Mouse (Mus musculus): ENCODE results near the gene Klf6. TPM values are rescaled to one million over a fixed set of nuclear protein-coding genes. Genes with fewer than 3 reads are reported as not detected.
A peak's percentile ranks its signal among the peaks of the same experiment; 100 is the strongest.

Klf6 gene
- polyA plus RNA-seq, 1 experiment: 32.9 TPM

DNA sequence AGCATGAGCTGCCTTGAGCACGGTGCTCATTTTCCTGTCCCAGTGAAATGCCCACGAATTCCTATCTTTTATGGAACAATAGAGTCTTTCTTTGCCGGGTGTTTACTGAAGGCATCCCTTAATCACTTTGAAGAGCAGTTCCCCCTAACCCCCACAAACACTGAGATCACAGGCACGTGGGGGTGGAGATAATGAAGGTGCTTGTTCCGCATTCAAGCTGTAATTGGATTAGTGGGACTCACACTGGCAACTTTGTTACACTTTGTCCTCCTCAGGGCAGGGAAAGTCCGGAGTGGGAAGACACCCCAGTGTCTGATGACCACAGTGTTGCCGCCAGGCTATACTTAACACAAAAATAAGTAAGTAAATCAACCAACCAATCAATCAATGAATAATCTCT, 29.3 kb upstream of the Klf6 start:
- Histone ChIP-seq H3K27ac (ENCODE audit: control insufficient read depth, insufficient read depth, low read depth, low read length, poor library complexity) (no peak overlapping the region), H3K4me3 (replicated peaks; ENCODE audit: control insufficient read depth, low read depth, low read length) (no peak overlapping the region), H3K4me1 (ENCODE audit: control insufficient read depth, insufficient read depth, low read length) (no peaks in the 10 kb centered on the region)
- 70% methylated on average over 7 of the region's 7 CpGs for WGBS
- no peak for TF ChIP-seq CTCF (IDR thresholded peaks at IDR 0.05; ENCODE audit: control insufficient read depth, insufficient read depth, low read length)
- TF ChIP-seq POLR2A (IDR thresholded peaks at IDR 0.05; ENCODE audit: borderline replicate concordance, control insufficient read depth, low read depth, low read length): no peak

DNA sequence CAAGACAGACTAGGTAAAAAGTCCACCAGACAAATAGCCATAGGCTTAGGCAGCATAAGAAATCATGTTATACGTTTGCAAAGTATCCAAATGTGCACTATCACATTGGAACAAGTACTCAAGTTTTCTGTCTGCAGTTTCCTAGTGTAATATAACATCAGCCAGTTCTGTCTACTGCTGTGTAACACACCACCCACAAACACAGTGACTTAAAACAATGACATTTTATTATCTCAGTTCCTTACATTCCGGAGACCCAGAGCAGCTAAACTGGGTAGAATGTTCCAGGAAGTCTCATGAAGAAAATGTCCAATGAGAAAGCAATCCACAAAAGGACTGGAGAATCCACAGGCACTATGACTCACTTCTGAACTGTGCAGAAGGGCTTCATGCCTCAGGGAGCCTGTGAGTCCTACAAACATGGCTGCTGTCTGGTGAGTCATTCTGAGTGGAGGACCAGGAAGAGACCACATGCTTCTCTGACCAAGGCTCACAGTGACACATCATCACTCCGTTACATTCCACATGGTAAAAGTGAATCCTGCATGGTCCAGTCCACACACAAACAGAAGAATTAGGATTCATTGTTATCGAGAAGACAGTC, 24.0 kb upstream of the Klf6 start:
- TF ChIP-seq POLR2A (IDR thresholded peaks at IDR 0.05; ENCODE audit: borderline replicate concordance, control insufficient read depth, low read depth, low read length): no peak
- TF ChIP-seq CTCF (IDR thresholded peaks at IDR 0.05; ENCODE audit: control insufficient read depth, insufficient read depth, low read length): no peak
- H3K27ac ChIP-seq (ENCODE audit: control insufficient read depth, insufficient read depth, low read depth, low read length, poor library complexity): no peak overlapping the region
- whole genome bisulfite sequencing: 79% methylated on average over 4 of the region's 4 CpGs
- H3K4me1 ChIP-seq (ENCODE audit: control insufficient read depth, insufficient read depth, low read length): no peaks in the 10 kb centered on the region
- H3K4me3 ChIP-seq (replicated peaks; ENCODE audit: control insufficient read depth, low read depth, low read length): no peak overlapping the region

DNA sequence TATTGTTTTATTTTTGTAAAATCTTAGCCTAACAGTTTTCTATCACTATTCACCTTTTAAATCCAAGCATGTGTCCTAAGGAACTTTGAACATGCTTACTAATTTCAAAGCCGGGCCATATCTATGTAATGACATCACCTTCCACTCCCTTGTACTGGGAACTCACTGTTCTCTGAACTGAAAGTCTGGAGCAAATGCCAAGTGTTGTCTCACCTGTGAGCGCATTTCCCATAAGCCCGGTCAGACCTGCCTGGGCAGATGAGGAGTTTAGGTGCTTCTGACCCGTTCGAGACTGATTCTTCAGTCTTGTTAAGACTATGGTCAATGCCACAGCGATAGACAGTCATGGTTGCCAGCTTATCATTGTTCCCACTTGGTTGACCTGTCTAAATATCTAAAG, 19.9 kb upstream of the Klf6 start:
- TF ChIP-seq CTCF (IDR thresholded peaks at IDR 0.05; ENCODE audit: control insufficient read depth, insufficient read depth, low read length) (no peak), POLR2A (IDR thresholded peaks at IDR 0.05; ENCODE audit: borderline replicate concordance, control insufficient read depth, low read depth, low read length) (no peak)
- WGBS: 78% methylated on average over 6 of the region's 6 CpGs
- Histone ChIP-seq H3K4me1 (ENCODE audit: control insufficient read depth, insufficient read depth, low read length) (no peaks in the 10 kb centered on the region; the same call in 1 of the 2 replicates), H3K4me3 (replicated peaks; ENCODE audit: control insufficient read depth, low read depth, low read length) (no peak overlapping the region), H3K27ac (ENCODE audit: control insufficient read depth, insufficient read depth, low read depth, low read length, poor library complexity) (no peak overlapping the region)

DNA sequence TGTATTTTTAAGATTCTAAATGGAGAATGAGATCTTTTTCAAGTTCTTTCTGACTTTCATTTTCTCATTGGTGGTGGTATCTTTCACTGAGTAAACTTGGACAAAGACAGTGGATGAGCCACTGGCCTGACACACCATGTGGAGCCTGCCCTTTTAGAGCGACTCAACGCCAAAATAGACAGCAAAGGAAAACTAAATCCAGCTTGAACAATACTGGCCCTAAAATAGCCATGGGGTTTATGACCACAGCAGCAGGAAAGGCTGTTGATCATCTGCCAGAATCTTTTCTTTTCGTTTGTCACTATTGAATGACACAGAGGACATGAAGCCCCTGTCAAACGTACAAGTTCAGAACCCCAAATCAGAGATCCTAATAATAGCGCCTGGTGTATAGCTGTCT, 18.4 kb upstream of the Klf6 start:
- 34% methylated on average over 5 of the region's 5 CpGs for WGBS
- no peak overlapping the region for H3K27ac ChIP-seq (ENCODE audit: control insufficient read depth, insufficient read depth, low read depth, low read length, poor library complexity)
- no peak for TF ChIP-seq POLR2A (IDR thresholded peaks at IDR 0.05; ENCODE audit: borderline replicate concordance, control insufficient read depth, low read depth, low read length)
- TF ChIP-seq CTCF (IDR thresholded peaks at IDR 0.05; ENCODE audit: control insufficient read depth, insufficient read depth, low read length): no peak
- no peak overlapping the region for H3K4me3 ChIP-seq (replicated peaks; ENCODE audit: control insufficient read depth, low read depth, low read length)
- H3K4me1 ChIP-seq (ENCODE audit: control insufficient read depth, insufficient read depth, low read length): no peaks in the 10 kb centered on the region; the same call in 1 of the 2 replicates

DNA sequence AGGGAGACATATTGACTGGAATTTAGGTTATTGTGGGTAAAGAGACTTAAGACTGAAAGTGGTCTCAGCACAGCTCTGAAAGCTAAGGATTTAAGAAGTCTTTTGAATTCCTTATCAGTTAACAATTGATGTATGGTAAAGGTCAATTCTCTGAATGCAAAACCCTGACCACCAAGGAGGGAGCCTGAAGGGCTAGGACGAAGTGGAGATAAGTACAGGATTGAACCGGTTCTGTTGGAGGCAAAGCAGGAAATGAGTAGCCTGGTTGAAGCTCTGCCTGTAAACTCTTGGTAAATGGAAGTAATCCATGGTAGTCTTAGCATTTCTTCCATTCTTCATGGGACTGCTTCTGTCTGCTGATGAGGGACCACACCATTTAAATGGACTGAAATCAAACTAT, 17.5 kb upstream of the Klf6 start:
- 51% methylated on average over 2 of the region's 2 CpGs for WGBS
- H3K4me3 ChIP-seq (replicated peaks; ENCODE audit: control insufficient read depth, low read depth, low read length): no peak overlapping the region
- H3K4me1 ChIP-seq (ENCODE audit: control insufficient read depth, insufficient read depth, low read length): no peaks in the 10 kb centered on the region; the same call in 1 of the 2 replicates
- H3K27ac ChIP-seq (ENCODE audit: control insufficient read depth, insufficient read depth, low read depth, low read length, poor library complexity): no peak overlapping the region
- no peak for TF ChIP-seq POLR2A (IDR thresholded peaks at IDR 0.05; ENCODE audit: borderline replicate concordance, control insufficient read depth, low read depth, low read length)
- TF ChIP-seq CTCF (IDR thresholded peaks at IDR 0.05; ENCODE audit: control insufficient read depth, insufficient read depth, low read length): no peak

DNA sequence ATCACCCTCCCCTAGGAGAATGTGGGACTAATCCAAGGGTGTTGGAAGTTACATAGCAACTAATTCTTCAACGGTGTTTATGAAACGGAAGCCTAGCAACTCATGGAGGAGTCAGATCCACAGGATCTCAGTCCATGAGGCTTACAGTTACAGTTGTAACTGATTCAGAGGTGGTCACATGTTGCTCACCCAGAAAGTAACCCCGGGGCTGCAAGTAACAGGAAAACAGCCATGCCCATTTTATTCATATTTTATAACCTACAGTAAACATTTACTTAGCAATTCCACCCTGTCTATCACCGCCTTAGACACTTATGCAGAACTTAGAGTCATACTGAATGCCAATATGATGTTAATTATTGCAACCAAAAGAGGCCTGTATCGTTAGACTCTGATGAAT, 16.9 kb upstream of the Klf6 start:
- Histone ChIP-seq H3K4me3 (replicated peaks; ENCODE audit: control insufficient read depth, low read depth, low read length) (no peak overlapping the region), H3K27ac (ENCODE audit: control insufficient read depth, insufficient read depth, low read depth, low read length, poor library complexity) (no peak overlapping the region), H3K4me1 (ENCODE audit: control insufficient read depth, insufficient read depth, low read length) (no peaks in the 10 kb centered on the region; the same call in 1 of the 2 replicates)
- TF ChIP-seq CTCF (IDR thresholded peaks at IDR 0.05; ENCODE audit: control insufficient read depth, insufficient read depth, low read length): no peak
- TF ChIP-seq POLR2A (IDR thresholded peaks at IDR 0.05; ENCODE audit: borderline replicate concordance, control insufficient read depth, low read depth, low read length): no peak
- 79% methylated on average over 5 of the region's 5 CpGs for WGBS

DNA sequence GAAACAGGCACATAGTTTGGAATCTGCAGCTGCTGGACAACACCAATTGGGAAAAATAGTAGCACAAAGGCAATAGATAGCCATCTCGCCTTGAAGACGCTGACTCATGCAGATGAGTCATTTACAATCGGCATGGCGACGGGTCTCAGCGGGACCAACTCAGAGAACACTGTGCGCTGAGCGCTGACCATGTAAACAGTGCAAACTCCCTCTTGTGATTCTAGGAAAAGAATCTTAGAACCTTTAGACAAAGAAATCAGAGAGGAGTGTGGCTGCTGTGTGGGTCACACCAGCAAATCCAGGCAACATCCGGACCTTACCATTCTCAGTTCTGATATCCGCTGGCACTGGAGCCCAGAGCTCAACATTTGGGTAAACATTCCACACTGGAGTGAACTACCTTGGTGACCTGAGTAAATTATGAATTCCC, 16.1 kb upstream of the Klf6 start:
- Histone ChIP-seq H3K4me1 (ENCODE audit: control insufficient read depth, insufficient read depth, low read length) (no peaks in the 10 kb centered on the region; the same call in 1 of the 2 replicates), H3K4me3 (replicated peaks; ENCODE audit: control insufficient read depth, low read depth, low read length) (peak overlapping the region; percentile 33), H3K27ac (ENCODE audit: control insufficient read depth, insufficient read depth, low read depth, low read length, poor library complexity) (peak overlapping the region; percentile 61)
- WGBS: 16% methylated on average over 10 of the region's 10 CpGs
- TF ChIP-seq CTCF (IDR thresholded peaks at IDR 0.05; ENCODE audit: control insufficient read depth, insufficient read depth, low read length) (no peak), POLR2A (IDR thresholded peaks at IDR 0.05; ENCODE audit: borderline replicate concordance, control insufficient read depth, low read depth, low read length) (no peak)

DNA sequence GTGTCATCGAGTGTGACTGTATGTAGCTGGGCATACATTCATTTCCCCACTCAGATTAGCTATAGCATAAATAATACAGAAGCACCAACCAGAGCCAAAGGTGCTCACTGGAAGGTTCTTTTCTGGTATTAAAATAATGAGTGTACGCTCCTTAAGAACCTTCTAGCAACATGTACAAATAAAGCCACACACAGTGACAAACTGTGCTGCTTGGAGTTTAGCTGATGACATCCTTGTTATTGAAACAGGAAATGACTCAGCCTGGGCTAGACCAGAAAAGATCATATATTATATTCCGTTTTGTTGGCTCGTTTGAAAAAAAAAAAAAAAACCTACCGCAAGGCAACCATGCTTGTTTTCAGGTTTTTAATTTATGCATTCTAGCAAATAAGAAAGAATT, 15.7 kb upstream of the Klf6 start:
- peak overlapping the region; percentile 61; the same call in 1 of the 2 replicates for H3K27ac ChIP-seq (ENCODE audit: control insufficient read depth, insufficient read depth, low read depth, low read length, poor library complexity)
- H3K4me1 ChIP-seq (ENCODE audit: control insufficient read depth, insufficient read depth, low read length): no peaks in the 10 kb centered on the region; the same call in 1 of the 2 replicates
- H3K4me3 ChIP-seq (replicated peaks; ENCODE audit: control insufficient read depth, low read depth, low read length): no peak overlapping the region
- TF ChIP-seq CTCF (IDR thresholded peaks at IDR 0.05; ENCODE audit: control insufficient read depth, insufficient read depth, low read length): no peak
- no peak for TF ChIP-seq POLR2A (IDR thresholded peaks at IDR 0.05; ENCODE audit: borderline replicate concordance, control insufficient read depth, low read depth, low read length)
- WGBS: 6% methylated on average over 5 of the region's 5 CpGs

DNA sequence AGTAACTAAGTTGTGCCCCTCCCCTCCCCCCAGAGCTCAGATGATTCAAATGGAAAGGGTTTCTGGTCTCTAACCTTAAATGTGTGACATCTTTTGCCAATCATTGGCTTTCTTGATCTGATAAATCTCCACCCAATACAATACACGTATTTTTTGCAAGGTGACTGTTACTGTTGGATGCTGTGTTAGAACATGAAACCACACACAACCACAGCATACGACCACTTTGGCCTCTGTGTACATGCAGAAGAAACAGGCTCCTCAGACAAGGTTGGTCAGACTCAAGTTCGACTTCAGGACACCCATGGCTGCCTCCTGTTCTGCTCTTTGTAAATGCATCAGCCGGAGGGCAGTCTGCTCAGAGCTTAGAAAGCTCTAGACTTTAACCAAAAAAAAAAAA, 14.4 kb upstream of the Klf6 start:
- no peak overlapping the region for H3K27ac ChIP-seq (ENCODE audit: control insufficient read depth, insufficient read depth, low read depth, low read length, poor library complexity)
- no peaks in the 10 kb centered on the region; the same call in 1 of the 2 replicates for H3K4me1 ChIP-seq (ENCODE audit: control insufficient read depth, insufficient read depth, low read length)
- WGBS: 49% methylated on average over 4 of the region's 4 CpGs
- H3K4me3 ChIP-seq (replicated peaks; ENCODE audit: control insufficient read depth, low read depth, low read length): no peak overlapping the region
- TF ChIP-seq POLR2A (IDR thresholded peaks at IDR 0.05; ENCODE audit: borderline replicate concordance, control insufficient read depth, low read depth, low read length) (no peak), CTCF (IDR thresholded peaks at IDR 0.05; ENCODE audit: control insufficient read depth, insufficient read depth, low read length) (no peak)

Data from bone marrow, adult 2 months (tissue).